Mouse (Mus musculus) right cerebral cortex, adult 18-20 months (tissue): ENCODE results near the gene Coq9.
A peak's percentile ranks its signal among the peaks of the same experiment; 100 is the strongest.

Experiments used
- DNase-seq: peaks from one replicate; pipeline ENCODE4 v3.0.0; 2022; ENCODE audit warnings: mixed read lengths

Coq9 gene

DNA sequence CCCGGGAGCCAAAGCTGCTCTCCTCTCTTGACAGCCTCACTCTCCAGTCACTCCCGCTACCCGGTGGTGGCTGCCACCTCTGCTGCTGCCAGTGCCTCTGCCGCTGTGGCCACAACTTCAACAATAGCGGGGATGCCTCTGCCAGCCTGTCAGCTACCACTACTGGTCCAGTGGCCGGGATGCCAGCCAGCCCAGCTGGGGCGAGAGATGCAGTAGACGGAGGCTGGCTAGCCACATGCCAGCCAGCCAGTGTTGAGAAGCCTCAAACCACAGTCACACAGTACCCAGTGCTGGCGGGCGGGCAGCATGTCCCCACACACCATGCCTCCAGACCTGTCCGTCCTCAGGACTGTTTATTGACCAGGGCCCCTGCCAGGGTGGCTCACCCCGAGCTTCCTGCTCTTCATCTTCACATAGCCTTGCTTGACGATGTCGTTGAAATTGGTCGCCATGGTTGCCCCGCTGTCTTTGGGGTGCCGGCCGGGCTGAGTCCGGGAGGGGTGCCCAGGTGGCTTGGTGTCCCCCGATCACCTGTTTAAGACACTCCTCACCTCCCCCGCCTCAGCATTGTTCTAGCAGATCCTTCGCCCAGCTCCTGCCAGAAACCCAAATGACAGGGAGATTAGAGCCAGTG lies 32.5 kb downstream of the Coq9 start:
- peak; percentile 72 for DNase-seq

DNA sequence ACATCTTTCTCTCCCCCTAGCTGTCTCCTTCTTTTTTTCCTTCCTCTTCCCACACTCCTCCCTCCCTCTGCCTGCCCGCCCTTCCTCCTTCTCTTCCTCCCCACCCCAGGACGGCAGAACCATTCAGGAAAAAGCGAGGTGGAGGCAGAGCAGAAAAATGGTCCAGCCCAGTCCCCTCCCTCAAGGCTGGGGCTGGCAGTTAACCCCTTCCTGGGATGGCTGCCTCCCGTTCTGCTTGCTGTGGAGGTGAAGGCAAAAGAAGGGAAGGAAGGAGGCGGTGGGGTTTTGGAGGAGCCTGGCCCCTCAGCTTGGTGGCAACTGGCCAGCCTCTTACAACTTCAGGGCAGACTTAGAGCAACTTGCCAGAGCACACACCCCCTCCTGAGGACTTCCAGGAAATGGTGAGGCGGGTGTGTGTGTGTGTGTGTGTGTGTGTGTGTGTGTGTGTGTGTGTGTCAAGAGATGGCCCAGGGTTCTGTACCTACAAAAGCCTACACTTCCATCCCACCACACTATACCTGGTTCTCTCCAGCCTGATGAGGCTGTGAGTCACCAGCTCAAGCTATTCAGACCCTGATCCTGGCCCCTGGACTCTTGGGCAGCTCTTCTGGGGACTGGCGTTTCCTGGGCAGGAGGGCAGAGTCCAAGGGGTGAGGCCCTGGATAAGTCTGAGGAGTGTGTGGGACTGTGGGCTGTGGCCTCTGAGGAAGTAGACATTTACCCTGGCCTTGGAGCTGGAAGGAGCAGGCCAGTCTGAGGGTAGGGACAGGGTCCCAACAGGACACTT lies 33.2 kb downstream of the Coq9 start:
- DNase-seq, result peak; percentile 83

DNA sequence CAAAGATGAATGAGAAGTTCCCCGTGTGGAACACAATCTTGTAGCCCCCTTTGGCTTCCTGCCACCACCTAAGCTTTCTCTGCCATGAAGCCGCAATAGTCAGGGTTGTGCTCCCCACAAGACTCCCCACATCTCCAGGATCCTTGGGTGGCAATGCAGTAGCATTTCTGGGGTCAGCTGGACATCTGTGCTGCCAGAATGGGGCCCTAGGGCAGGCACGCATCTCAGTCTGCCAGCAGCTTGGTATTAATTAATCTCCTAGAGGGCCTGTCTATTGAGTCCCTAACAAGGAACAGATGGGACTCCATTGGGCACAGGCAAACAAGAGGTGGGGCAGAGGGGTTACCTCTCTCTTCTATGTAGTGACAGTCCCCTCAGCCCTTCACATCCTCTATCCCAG lies 34.0 kb downstream of the Coq9 start:
- no peak for DNase-seq

DNA sequence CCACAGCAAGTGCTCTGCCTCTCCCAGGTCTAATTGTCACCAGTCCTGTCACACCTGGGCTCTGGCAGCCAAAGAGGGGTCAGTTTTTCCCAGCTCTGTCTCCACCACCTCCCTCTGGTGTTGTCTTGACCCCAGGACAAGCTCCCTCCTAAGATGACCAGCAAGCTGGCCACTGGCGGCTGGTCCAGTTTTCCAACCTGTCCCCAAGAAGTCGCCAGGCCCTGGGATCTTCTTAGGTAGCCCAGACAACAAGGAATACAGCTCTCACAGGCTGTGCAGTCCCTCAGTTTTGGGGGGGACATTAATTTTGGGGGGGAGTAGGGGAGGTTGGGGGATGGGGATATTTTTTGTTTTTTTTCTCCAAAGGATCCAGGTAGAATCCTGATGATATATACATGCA lies 34.5 kb downstream of the Coq9 start:
- no peak for DNase-seq

DNA sequence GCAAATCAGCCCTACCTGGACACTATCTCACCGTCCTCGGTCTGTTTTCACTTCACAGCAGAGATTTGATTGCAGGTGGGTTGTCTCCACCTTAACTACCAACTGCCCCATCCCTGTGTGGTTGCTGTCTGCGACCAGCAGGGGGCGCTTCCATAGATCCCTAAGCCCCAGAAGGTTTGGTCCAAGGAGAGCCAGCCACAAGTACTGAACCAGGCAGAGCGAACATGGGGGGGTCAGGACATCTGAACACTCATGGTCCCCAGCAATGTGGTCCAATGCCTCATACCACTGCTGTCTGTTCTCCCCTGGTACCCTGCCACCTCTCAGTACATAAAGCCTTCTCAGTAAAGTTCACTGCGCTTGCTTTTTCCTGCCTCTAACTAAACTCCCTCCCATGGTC lies 36.2 kb downstream of the Coq9 start:
- peak; percentile 65 for DNase-seq

DNA sequence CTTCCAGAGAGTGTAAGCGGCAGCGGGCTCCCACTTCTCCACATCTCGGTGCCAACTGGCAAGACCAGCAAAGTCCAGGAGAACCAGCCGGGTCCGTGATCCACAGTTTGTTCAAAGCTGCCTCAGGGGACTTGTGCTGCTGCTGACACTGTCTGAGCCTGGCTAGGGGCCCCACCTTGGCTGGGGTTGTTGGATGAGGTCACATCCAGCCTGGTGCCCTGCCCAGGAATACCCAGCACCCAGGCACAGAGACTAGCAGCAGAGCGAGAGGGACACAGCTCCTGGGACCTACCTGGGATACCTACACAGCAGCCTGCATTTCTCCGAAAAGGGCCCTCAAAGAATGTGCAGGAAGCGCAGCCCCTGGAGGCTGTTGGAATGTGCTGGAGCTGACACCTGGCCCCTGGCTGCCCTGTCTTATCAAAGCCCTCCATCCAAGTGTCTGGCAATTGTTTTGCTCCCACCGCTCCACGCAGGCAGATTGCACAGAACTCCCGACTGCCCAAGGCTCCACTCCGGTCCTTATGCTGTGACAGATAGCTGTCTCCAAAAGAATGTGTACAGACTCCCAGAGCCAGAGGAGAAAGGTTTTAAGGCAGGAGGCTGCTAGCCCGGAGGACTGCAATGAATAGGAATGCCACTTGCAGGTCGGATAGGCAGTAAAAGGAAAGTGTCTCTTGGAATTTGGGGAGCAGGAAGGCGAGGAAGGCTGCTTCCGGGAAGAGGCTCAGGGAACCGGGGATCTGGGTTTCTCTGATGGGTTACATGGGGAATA lies 37.2 kb downstream of the Coq9 start:
- no peak for DNase-seq

DNA sequence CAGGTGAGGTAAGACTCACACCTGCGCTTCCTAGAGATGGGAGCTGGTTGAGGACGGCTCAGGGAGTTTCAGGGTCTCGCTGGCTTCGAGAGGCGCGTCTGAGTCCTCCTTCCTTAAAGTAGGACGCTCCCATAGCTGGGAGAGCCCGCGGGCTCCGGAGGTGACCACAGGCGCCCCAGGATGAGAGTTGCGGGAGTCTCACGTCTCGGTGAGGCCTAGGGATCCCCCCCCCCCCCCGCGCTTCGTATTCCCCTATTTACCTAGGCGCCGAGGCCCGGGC lies 37.7 kb downstream of the Coq9 start:
- no peak for DNase-seq

DNA sequence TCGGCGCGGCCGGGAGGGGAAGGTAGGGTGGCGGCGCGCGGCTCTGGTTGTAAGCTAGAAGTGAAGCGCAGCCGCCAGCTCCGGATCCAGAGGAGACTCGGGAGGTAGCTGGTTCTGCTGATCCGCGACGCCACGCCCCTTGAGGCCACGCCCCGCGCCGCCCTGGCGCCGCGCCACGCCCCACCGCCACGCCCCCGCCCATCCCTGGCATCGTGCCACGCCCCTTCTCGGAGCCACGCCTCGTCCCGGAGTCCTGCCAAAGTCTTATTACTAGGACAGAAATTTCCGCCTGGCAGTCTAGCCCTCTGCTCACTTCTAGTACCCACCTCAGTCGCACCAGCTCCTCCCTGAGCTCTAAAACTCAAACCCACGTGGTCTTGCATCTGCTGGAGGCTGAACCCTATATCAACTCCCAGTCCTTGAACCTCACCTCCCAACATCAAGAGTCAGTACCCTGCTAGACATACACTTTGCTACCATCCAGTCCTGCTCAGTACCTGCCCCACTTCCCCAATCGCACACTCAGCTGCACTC lies 38.1 kb downstream of the Coq9 start, which contains the start of gene Dok4:
Gene Dok4 (minus strand): TSS at position 134 of the 534 bp plus-strand sequence.
- DNase-seq, result peak; percentile 80

DNA sequence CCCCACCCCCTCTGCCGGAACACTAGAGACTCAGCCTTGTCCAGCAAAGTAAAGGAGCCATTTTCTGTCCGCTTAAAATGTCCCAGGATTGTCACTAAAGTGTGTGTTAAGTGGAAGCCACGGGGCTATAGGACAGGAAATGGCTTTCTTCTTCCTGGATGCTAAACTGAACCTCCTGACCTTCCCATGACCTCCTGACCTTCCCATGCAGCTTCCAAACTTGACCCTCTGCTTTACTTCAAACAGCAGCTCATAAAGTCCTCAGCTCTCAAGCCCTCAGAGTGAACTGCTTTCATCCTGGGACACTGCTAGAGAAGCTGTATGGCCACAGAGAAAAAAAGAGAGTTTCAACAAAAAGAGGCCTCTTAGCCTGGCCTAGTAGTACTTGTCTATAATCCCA lies 38.7 kb downstream of the Coq9 start:
- DNase-seq, result no peak

DNA sequence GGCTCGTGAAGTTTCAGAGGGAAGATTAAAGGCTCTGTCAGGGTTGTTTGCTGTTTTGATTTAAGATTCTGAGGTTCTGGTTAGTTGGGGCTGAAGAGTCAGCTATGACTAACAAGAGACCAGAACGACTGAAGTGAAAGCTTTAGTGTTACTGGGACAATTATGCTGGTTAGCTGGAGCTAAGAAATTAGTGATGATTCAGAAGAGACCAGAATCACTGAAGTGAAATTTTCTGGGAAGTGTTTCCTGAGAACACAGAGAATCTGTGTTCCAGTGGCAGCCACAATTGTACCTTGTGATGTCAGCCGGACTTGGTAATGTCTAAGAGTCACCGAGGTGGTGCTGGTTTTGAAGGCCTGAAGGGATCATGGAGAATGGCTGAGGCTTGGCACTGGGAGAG lies 42.6 kb downstream of the Coq9 start:
- no peak for DNase-seq

DNA sequence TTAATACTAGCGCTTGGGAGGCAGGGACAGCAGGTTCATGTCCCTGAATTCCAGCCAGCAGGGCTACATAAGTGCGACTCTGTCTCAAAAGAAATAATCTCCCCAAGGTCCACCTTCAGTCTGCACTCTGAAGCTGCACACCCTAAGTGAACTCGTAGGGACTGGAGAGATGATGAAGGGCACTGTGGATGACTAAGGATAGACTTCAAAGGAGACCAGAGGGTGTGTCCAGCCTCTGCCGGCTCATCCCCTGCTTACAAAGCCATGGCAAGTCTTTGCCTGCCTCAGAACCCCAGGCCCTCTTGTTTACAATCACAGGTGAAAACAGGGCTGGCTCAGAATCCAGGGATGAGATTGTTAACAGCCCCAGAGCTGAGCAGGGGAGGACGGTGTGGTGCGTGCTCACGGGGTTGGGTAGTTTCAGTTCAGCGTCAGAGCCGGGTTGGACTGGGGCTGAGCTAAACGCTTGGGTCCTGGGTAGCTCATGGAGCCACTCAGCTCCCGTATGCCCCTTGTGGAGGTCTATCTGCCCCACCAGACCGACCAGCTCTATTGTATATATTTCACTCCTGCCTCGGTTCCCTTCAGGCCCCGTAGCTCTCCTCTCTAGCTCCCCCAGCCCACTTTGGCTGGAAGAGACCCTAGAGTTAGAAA lies 50.4 kb downstream of the Coq9 start:
- DNase-seq, result no peak

DNA sequence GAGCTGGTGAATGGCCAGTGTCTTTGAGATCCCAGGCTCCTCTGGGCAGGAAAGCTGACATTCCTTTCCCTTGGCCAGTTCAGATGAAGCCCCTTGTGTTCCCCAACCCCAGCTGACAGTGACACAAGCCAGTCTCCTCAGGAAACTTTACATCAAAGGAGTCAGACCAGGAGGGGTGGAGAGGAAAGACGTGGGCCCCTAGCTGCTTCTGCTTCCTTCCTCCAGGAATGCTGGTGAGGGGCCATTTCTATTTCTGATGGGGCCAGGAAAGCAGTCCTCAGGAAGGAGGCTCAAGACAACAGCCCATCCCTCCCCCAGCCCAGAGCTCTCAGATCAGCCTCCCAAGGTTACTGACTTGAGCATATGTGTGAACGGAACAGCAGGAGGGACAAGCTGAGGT lies 54.8 kb downstream of the Coq9 start:
- DNase-seq, result no peak

DNA sequence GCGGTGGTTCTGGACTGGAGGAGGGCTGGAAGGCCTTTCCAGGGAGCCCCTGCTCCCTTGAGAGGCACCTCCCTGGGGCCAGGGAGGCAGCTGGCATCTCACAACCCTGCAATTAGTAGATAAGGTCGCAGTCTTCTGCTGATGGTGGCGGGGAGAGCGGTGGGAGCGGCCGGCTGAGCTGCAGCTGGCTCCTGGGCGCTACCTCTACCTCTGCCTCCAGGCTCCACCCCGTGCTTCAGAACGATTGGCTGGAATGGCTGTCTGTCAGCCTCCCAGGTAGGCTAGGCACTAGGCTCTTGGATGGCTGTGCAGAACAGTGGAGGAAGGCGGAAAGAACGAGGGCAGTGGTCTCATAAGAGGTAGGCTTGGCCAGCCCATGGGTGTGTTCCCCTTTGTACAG lies 61.1 kb downstream of the Coq9 start:
- DNase-seq, result no peak

DNA sequence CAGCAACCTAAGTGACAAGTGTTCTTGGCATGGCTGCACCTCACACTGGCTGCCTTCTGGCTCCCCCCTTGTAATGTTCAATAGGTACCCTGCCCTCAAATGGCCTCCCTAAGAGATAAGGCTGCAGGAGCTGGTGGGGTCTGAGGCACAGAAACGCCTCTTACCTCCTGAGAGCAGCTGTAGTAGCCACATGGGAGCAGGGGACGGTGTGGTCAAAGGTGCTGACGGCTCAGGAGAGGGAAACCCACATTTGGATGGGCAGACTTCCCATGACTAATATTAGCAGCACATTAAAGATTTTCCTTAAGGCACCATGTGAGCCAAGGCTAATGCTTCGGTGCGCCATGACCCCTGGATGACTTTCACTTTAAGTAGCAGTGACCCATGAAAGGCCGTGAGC lies 62.5 kb downstream of the Coq9 start:
- no peak for DNase-seq

DNA sequence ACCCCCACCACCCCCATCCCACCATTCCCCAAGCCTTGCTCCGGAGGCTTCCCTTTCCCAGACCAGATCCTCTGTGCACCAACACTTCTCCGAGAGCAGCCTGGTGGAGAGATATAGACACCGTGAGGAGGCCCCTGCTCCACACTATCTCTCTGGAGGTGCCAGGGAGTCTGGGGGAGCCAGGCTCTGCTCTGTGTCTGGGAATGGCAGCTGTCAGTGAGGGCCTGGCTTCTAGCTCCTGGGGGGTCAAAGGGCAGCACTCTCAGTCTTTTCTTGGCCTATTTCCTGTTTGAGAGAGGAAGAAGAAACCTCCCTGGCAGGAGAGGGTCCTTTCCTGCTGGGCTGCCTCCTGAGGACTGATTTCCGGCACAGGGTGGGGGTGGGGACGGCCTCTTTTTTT lies 62.9 kb downstream of the Coq9 start:
- no peak for DNase-seq

DNA sequence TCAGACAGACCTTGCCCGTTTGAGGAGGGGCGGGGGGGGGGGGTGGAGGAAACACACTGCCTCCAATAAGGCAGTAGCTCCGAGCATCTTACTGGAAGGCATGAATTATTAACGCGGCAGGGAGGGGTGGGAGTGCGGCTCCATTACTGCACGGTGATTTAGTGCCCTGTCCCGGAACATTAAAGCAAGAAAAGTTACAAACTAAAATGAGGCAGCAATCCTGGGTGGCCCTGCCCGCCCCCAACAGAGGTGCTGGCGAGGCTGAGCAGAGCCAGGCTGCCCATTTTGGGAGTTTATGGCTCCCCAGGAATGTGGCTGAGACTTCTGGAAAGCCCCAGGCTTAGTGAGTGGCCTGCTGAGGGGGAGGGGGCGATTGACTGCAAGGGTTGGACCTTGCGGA lies 65.6 kb downstream of the Coq9 start:
- no peak for DNase-seq
